Mouse (Mus musculus) olfactory bulb, adult 2 months (tissue): ENCODE results near the gene Stpg3. TPM values are rescaled to one million over a fixed set of nuclear protein-coding genes. Genes with fewer than 3 reads are reported as not detected.
A peak's percentile ranks its signal among the peaks of the same experiment; 100 is the strongest.

Experiments used
- H3K27ac ChIP-seq: fragments of 200-500 bp; 2 replicates; pipeline ENCODE4 v1.5.1; 2012; ENCODE audit warnings: low read depth, low read length; ENCODE audit not compliant: insufficient read depth
- H3K4me1 ChIP-seq: fragments of 200-500 bp; 2 replicates; pipeline ENCODE4 v1.6.1; 2012; ENCODE audit warnings: low read length; ENCODE audit not compliant: control insufficient read depth, insufficient read depth
- H3K4me3 ChIP-seq: fragments of 200-500 bp; 2 replicates; pipeline ENCODE4 v1.5.1; 2012; ENCODE audit warnings: mild to moderate bottlenecking, low read depth, low read length, moderate library complexity; ENCODE audit not compliant: insufficient read depth
- CTCF ChIP-seq: fragments of 200-500 bp; IDR thresholded peaks from 2 replicates; pipeline ENCODE4 v1.5.1; 2012; ENCODE audit warnings: low read depth, mild to moderate bottlenecking, low read length, moderate library complexity; ENCODE audit not compliant: insufficient read depth
- POLR2A ChIP-seq: fragments of 200-500 bp; IDR thresholded peaks from 2 replicates; pipeline ENCODE4 v1.6.1; 2012; ENCODE audit warnings: mild to moderate bottlenecking, low read depth, low read length, moderate library complexity; ENCODE audit not compliant: insufficient read depth
- WGBS: fragments of 180-500 bp; shearing (Covaris S2); methylation state at CpG from one replicate; pipeline ENCODE4 v1.1.7; 2018; 5-methylcytosine and 5-hydroxymethylcytosine counted together
- polyA plus RNA-seq: library from polyadenylated mRNA; stranded (reverse); fragments of >200 nt; gene quantifications from 2 replicates; pipeline ENCODE4 v1.2.4, GENCODE M21; 2012; ENCODE audit warnings: low replicate concordance; ENCODE audit not compliant: missing spikeins, insufficient read depth, insufficient read length

Gene Stpg3
- polyA plus RNA-seq, 1 experiment, result not detected

GRCm38 (mm10) chr2:25228995-25229530 is 14.6 kb upstream of the Stpg3 start:
- H3K4me1 ChIP-seq, result peaks cover 5% of the 10 kb centered on the region
- H3K4me3 ChIP-seq, result no peak overlapping the region
- WGBS, result 73% methylated on average over 6 of the region's 6 CpGs
- no peak overlapping the region for H3K27ac ChIP-seq
- TF ChIP-seq POLR2A (no peak), CTCF (no peak)

DNA sequence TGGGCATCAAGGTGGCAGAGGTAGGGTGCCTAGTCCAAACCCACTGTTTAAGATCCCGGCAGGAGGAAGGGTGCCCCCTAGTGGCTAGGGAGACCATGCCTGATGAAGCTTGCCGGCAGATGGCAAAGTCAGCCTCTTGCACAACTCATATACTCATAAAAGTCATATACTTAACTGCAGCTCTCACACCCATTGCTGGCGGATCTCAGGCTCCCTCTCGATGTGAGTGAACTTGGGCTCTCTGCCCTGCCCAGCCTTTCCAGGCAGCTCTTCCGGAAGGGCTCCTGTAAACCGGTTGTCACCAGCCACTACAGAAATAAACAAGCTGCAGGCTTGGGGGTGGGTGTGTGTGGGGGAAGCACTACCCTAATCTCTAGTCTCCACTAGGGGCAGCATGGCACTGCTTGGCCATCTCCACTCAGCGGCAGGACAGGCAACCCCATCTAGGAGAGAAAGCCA is 14.0 kb upstream of the Stpg3 start:
- TF ChIP-seq POLR2A, result no peak
- peak; percentile 32; the same call in 1 of the 2 replicates for TF ChIP-seq CTCF
- Histone ChIP-seq H3K4me1 (peaks cover 5% of the 10 kb centered on the region), H3K4me3 (peak overlapping the region; percentile 24), H3K27ac (peak overlapping the region; percentile 34)
- WGBS, result 2% methylated on average over 7 of the region's 7 CpGs

GRCm38 (mm10) chr2:25227406-25227805 is 13.0 kb upstream of the Stpg3 start:
- 83% methylated on average over 4 of the region's 4 CpGs for WGBS
- TF ChIP-seq CTCF (no peak), POLR2A (no peak)
- H3K27ac ChIP-seq, result peak overlapping the region; percentile 55; the same call in 1 of the 2 replicates
- peaks cover 5% of the 10 kb centered on the region for H3K4me1 ChIP-seq
- H3K4me3 ChIP-seq, result no peak overlapping the region

GRCm38 (mm10) chr2:25226864-25227263 is 12.4 kb upstream of the Stpg3 start:
- WGBS, result 38% methylated on average over 5 of the region's 5 CpGs

DNA sequence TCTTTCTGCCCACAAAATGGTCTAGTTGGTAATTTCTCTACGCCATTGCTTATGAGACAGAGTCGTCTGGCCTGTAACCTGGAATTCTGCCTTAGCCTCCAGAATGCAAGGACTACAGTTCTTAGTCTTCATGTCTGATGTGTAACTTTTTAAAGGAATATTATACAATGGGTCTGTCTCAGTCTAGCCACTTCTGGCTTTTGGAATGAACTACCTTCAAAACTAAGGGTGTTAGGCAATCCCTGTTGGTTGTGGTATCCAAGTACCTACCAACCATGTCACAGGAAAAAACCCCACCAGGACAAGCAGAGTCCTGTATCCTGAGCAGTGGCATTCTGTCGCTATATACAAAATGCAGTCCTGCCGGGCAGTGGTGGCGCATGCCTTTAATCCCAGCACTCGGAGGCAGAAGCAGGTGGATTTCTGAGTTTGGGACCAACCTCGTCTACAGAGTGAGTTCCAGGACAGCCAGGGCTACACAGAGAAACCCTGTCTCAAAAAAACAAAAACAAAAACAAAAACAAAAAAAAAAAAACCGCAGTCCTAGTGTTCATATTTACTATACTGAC is 11.5 kb upstream of the Stpg3 start:
- TF ChIP-seq CTCF (no peak), POLR2A (no peak)
- Histone ChIP-seq H3K27ac (peak overlapping the region; percentile 57), H3K4me1 (peaks cover 5% of the 10 kb centered on the region), H3K4me3 (no peak overlapping the region)
- WGBS, result 67% methylated on average over 8 of the region's 8 CpGs

More at GRCm38 (mm10) chr2:25226864-25227263, 12.4 kb upstream of the Stpg3 start:
- H3K4me1 ChIP-seq, result peaks cover 5% of the 10 kb centered on the region
- no peak overlapping the region for H3K4me3 ChIP-seq
- no peak for TF ChIP-seq POLR2A
- no peak for TF ChIP-seq CTCF
- peak overlapping the region; percentile 55 for H3K27ac ChIP-seq

GRCm38 (mm10) chr2:25224766-25225752 is 10.6 kb upstream of the Stpg3 start:
- H3K4me3 ChIP-seq, result peak overlapping the region; percentile 90
- peaks cover 5% of the 10 kb centered on the region for H3K4me1 ChIP-seq
- WGBS, result 1% methylated on average over 41 of the region's 41 CpGs
- H3K27ac ChIP-seq, result peak overlapping the region; percentile 97
- no peak for TF ChIP-seq CTCF
- TF ChIP-seq POLR2A, result 0 out of 2 replicates have a peak, but pooled peaks have one; percentile 45

DNA sequence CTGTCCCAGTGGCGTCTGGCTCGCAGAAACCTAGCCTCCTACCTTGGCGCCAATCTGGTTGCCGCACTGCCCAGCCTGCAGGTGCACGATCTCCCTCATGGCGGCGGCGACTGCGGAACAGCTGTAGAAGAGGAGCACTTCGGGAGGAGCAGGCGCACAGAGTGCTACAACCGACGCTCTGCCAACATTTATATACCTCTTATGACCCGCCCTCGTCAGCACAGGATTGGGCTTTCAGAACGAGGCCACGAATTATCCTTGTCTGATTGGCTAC is 10.0 kb upstream of the Stpg3 start, which contains the start of gene Tubb4b:
Gene Tubb4b (minus strand): TSS at position 211 of the 274 bp plus-strand sequence.
- H3K4me3 ChIP-seq, result peak within 1 kb of the TSS; percentile 90
- TF ChIP-seq POLR2A (peak; percentile 99), CTCF (no peak)
- peaks cover 5% of the 10 kb centered on the region for H3K4me1 ChIP-seq
- H3K27ac ChIP-seq, result peak within 1 kb of the TSS; percentile 97
- WGBS, result 1% methylated on average over 17 of the region's 17 CpGs

- no peak for TF ChIP-seq POLR2A
- no peak for TF ChIP-seq CTCF
- Histone ChIP-seq H3K27ac (peak overlapping the region; percentile 88), H3K4me3 (peak overlapping the region; percentile 86), H3K4me1 (peaks cover 2% of the 10 kb centered on the region)
- 2% methylated on average over 49 of the region's 53 CpGs for WGBS
Measured at GRCm38 (mm10) chr2:25223681-25224491, 9.4 kb upstream of the Stpg3 start.
